Mouse (Mus musculus) heart, adult 8-10 months (tissue): ENCODE measurements around the gene Psmb8. TPM values are rescaled to one million over a fixed set of nuclear protein-coding genes. Genes with fewer than 3 reads are reported as not detected.

ENCODE experiments used
- DNase-seq: peaks from one replicate; pipeline ENCODE4 v3.0.0; 2022; ENCODE audit warnings: low spot score
- total RNA-seq, 4 experiments: library from RNA; stranded (reverse); gene quantifications; 2 replicates each; pipeline ENCODE4 v1.2.4; 2022

Psmb8 gene
- total RNA-seq, 4 experiments from 2014 or later, result 10.7 to 15.1 (median 12.8) TPM

DNA sequence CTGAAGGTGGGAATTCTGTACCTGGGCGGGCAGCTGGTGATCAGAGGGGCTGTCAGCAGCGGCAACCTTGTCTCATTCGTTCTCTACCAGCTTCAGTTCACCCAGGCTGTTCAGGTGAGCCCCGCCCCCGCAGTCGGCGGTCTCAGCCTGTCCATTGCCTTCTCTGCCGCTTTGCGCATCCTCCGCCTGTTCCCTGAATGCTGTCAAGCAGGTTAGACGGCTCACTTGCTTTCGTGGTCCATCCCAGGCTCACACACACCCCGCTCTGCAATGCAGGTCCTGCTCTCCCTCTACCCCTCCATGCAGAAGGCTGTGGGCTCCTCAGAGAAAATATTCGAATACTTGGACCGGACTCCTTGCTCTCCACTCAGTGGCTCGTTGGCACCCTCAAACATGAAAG is 4.7 kb upstream of the Psmb8 start:
- DNase-seq, result no peak

GRCm38 (mm10) chr17:34193468-34193867 is 4.1 kb upstream of the Psmb8 start:
- no peak for DNase-seq

DNA sequence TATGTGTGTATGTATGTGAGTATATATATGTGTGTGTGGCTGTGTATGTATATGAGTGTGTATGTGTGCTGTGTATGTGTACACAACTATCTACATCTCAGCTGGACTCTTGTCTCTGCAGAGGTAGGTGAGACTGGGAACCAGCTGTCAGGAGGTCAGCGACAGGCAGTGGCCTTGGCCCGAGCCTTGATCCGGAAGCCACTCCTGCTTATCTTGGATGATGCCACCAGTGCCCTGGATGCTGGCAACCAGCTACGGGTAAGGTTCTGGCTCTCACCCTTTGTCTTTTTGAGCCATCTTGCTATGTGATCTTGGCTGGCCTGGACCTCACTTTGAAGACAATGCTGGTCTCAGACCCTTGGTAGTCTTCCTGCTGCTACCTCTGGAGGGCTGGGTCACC is 2.8 kb upstream of the Psmb8 start:
- no peak for DNase-seq

DNA sequence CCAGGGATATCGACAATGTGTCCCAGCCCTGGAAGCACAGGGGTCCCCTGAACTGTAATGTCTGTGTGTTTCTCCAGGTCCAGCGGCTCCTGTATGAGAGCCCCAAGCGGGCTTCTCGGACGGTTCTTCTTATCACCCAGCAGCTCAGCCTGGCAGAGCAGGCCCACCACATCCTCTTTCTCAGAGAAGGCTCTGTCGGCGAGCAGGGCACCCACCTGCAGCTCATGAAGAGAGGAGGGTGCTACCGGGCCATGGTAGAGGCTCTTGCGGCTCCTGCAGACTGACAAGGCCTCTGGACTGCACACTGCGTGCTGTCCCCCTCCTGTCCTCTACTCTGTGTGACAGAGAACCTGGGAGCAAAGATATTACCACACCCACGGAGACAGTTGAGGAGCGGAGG is 1.0 kb upstream of the Psmb8 start:
- no peak for DNase-seq

- DNase-seq, result peak; percentile 70
Measured at GRCm38 (mm10) chr17:34197904-34198520, 491 bp downstream of the Psmb8 start.

- no peak for DNase-seq
Measured at GRCm38 (mm10) chr17:34198521-34198912, 996 bp downstream of the Psmb8 start.

DNA sequence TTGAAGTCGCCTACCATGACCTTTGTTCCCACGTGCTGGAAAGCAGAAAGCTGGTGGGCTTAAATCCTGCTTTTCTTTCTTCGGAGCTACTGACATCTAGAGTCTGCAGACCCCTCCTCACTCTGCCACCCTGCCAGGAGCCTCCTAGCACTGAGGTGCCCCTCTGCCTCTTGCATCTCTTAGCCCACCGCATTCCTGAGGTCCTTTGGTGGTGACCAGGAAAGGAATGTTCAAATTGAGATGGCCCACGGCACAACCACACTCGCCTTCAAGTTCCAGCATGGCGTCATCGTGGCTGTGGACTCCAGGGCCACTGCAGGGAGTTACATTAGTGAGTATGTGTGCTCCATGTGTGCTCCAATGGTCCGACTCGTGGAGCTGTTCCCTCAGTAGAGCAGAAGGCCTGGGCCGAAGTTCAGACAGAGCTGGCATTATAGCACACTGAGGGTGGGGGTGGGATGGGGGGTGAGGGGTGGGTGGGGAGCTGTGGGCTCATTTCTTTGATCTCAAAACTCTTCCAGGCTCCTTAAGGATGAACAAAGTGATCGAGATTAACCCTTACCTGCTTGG is 1.6 kb downstream of the Psmb8 start:
- DNase-seq, result no peak

DNA sequence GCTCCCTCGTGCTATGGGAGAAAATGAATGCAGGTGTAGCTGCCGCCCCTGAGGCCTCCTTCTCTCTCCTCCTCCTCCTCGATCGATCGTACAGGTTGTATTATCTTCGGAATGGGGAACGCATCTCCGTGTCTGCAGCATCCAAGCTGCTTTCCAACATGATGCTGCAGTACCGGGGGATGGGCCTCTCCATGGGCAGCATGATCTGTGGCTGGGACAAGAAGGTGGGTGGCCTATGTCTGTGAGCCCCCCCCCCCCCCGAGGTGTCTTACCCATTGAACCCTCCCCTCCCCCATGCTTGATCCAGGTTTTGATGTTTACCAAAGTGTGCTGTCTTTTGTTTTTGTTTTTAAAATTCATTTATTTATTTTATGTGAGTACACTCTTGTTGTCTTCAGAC is 2.5 kb downstream of the Psmb8 start:
- no peak for DNase-seq

- DNase-seq, result no peak
Measured at GRCm38 (mm10) chr17:34200772-34201505, 3.4 kb downstream of the Psmb8 start.

GRCm38 (mm10) chr17:34201506-34202055 is 4.1 kb downstream of the Psmb8 start:
- no peak for DNase-seq

DNA sequence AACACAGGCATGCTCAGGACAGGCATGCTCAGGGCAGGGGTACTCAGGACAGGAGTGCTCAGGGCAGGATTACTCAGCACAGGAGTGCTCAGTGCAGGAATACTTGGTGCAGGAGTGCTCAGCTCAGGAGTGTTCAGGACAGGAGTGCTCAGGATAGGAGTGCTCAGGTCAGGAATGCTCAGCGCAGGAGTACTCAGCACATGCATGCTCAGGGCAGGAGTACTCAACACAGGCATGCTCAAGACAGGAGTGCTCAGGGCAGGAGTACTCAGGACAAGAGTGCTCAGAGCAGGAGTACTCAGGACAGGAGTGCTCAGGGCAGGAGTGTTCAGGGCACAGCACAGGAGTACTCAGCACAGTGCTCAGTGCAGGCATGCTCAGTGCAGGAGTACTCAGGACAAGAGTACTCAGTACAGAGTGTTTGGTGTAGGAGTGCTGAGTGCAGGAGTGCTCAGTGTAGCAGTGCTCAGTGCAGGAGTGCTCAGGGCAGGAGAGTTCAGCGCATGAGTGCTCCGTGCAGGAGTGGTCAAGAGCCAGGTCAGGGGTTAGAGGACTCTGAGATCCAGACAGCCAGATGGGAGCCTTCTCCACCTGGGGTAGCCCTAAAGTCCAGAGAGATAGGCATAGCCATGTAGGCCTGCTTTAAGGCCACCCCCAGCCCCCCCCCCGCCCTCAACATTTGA is 5.4 kb downstream of the Psmb8 start:
- no peak for DNase-seq

- no peak for DNase-seq
Measured at GRCm38 (mm10) chr17:34203444-34203843, 5.9 kb downstream of the Psmb8 start, which contains the start of gene Tap2. Gene Tap2 (plus strand): TSS chr17:34203527.

DNA sequence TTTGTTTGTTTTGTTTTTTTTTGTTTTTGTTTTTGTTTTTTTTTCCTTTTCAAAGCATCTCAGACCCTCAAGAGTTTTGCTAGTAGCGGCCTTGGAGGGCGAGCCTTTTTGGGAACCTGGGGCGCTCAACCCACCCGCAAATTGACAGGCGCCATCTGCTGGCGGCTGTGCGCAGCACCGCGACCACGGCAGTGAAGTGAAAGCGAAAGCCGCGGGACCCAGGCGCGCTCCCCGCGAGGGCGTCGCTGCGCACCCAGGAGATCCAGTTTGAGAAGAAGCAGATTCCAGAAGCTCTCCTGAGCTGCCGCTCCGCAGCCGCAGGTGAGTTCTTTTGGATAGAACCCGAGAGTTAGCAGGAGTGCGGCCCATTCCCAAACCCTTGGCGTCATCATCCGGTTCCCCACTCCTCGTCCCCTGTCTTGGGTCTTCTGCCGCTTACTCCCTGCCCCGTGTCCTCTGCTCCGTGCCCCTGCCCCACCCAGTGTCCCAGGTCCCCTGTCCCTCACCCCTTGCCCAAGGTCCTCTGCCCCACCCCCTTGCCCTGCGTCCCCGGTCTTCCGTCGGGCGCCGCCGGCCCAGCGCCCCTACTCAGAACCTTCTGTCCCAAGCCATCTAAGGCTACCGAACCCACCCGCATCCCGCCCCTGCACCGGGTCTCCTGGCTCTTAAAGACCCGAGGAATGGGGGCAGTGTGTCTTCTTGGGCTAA is 6.9 kb downstream of the Psmb8 start:
- peak; percentile 93 for DNase-seq

- DNase-seq, result peak; percentile 60
Measured at GRCm38 (mm10) chr17:34205021-34205745, 7.7 kb downstream of the Psmb8 start.

GRCm38 (mm10) chr17:34205746-34206176 is 8.2 kb downstream of the Psmb8 start:
- DNase-seq, result peak; percentile 44

DNA sequence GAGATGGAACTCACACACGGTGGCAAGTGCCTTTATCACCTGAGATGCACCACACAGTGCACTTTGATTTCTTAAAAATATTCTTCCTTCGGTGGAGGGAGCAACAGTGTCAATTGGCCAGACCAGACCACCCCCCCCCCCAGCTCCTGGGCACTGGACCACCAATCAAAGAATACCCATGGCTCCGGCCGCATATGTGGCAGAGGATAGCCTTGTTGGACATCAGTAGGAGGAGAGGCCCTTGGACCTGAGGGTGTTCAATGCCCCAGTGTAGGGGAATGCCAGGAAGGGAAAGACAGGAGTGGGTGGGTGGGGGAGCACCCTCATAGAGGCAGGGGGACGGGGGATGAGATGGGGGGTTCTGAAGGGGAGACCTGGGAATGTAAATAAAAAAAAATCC is 9.2 kb downstream of the Psmb8 start:
- no peak for DNase-seq

- no peak for DNase-seq
Measured at GRCm38 (mm10) chr17:34207456-34207855, 9.9 kb downstream of the Psmb8 start.

- no peak for DNase-seq
Measured at GRCm38 (mm10) chr17:34207866-34208265, 10.3 kb downstream of the Psmb8 start.

DNA sequence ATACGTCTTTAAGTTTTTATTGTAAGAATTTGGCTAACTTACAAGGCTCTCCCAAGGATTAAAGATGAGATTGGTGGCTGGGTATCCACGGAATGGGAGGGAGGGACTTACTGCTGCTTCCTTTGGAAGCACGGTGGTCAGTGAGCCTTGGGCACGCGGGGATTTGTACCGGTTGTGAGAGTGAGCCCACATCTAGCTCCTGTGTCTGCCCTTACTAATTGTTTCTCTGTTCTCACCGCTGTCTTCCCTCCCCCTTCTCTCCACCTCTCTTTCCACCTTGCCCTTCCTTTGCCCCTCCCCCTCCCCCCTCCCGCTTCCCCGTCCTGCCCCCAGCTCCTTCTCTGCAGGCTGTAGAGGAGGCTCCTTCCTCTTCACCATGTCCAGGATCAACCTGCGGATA is 10.9 kb downstream of the Psmb8 start:
- DNase-seq, result no peak

DNA sequence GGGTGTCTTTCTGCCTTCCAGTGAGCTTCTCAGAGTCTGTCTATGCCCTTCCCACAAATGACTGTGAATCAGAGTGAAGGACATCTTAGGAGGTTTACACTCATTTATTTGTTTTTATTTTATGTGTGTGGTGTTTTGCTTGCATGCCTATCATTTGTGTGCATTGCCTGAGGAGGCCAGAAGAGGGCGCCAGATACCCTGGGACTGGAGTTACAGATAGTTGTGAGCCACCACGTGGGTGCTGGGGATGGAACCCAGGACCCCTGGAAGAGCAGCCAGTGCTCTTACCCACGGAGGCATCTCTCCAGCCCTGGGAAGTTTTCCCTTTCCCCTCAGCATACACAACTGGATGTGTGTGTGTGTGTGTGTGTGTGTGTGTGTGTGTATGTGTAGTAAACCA is 12.2 kb downstream of the Psmb8 start:
- DNase-seq, result no peak

- no peak for DNase-seq
Measured at GRCm38 (mm10) chr17:34210599-34210998, 13.1 kb downstream of the Psmb8 start.
